Mouse (Mus musculus) stomach, embryonic 15.5 days (tissue): Measurements from ENCODE around the gene Prkag1. TPM values are rescaled to one million over a fixed set of nuclear protein-coding genes. Genes with fewer than 3 reads are reported as not detected.
A peak's percentile ranks its signal among the peaks of the same experiment; 100 is the strongest.

Source experiments
- ATAC-seq: fragments of 200-750 bp; cut with Nextera tagmentation; 2 replicates; pipeline ENCODE4 v1.8.0; 2017; ENCODE audit warnings: low read depth, moderate number of reproducible peaks, moderate TSS enrichment; ENCODE audit not compliant: insufficient read depth, low FRiP score
- H3K27ac ChIP-seq: fragments of 300-500 bp; sonication (generic); 2 replicates; pipeline ENCODE4 v1.5.1; 2015; ENCODE audit warnings: mild to moderate bottlenecking, inconsistent platforms
- H3K27me3 ChIP-seq: fragments of 300-500 bp; sonication (generic); replicated peaks from 2 replicates; pipeline ENCODE4 v1.6.1; 2015; ENCODE audit warnings: inconsistent platforms
- H3K36me3 ChIP-seq: fragments of 300-500 bp; sonication (generic); 2 replicates; pipeline ENCODE4 v1.6.1; 2015; ENCODE audit warnings: inconsistent platforms
- H3K4me1 ChIP-seq: fragments of 300-500 bp; sonication (generic); 2 replicates; pipeline ENCODE4 v1.6.1; 2015; ENCODE audit warnings: inconsistent platforms
- H3K4me2 ChIP-seq: fragments of 300-500 bp; sonication (generic); 2 replicates; pipeline ENCODE4 v1.6.1; 2015; ENCODE audit warnings: mild to moderate bottlenecking, inconsistent platforms
- H3K4me3 ChIP-seq: fragments of 300-500 bp; sonication (generic); replicated peaks from 2 replicates; pipeline ENCODE4 v1.5.1; 2015; ENCODE audit warnings: inconsistent platforms
- H3K9ac ChIP-seq: fragments of 300-500 bp; sonication (generic); 2 replicates; pipeline ENCODE4 v1.6.1; 2015; ENCODE audit warnings: inconsistent platforms
- H3K9me3 ChIP-seq: fragments of 300-500 bp; sonication (generic); 2 replicates; pipeline ENCODE4 v1.6.1; 2016; ENCODE audit warnings: inconsistent platforms
- WGBS: fragments of 180-500 bp; shearing (Covaris S2); methylation state at CpG from one replicate; pipeline ENCODE4 v1.1.7; 2015; 5-methylcytosine and 5-hydroxymethylcytosine counted together
- polyA plus RNA-seq: library from polyadenylated mRNA; unstranded; fragments of >200 nt; fragmentation: Nextera tagmentation; extraction: Ambion mirVana; gene quantifications from 2 replicates; pipeline ENCODE4 v1.2.1, GENCODE M21; 2015

Gene Prkag1
- 82.4 and 85.6 TPM in 2 replicates for polyA plus RNA-seq

GRCm38 (mm10) chr15:98830736-98831683 is at the start of gene Prkag1:
TSS of gene Prkag1 (minus strand) at chr15:98831521.
- Histone ChIP-seq H3K9ac (peak within 1 kb of the TSS; percentile 61), H3K27me3 (no peaks in the 10 kb centered on the region), H3K4me3 (peak within 1 kb of the TSS; percentile 72), H3K4me1 (peaks cover 14% of the 10 kb centered on the region), H3K36me3 (peaks cover 30% of the 10 kb centered on the region), H3K27ac (peak within 1 kb of the TSS; percentile 96), H3K4me2 (peak within 1 kb of the TSS; percentile 52), H3K9me3 (no peaks in the 10 kb centered on the region)
- peak; percentile 94 for ATAC-seq
- WGBS = under 1% methylated on average over 54 of the region's 66 CpGs

GRCm38 (mm10) chr15:98877331-98877730 is 46.0 kb upstream of the Prkag1 start:
- no peak for ATAC-seq
- Histone ChIP-seq H3K27me3 (no peaks in the 10 kb centered on the region), H3K4me1 (0 out of 2 replicates have a peak, but pooled peaks cover 10% of the 10 kb centered on the region), H3K9ac (no peak overlapping the region), H3K27ac (no peak overlapping the region), H3K9me3 (no peaks in the 10 kb centered on the region), H3K36me3 (0 out of 2 replicates have a peak, but pooled peaks cover 2% of the 10 kb centered on the region), H3K4me2 (no peak overlapping the region), H3K4me3 (no peak overlapping the region)
- WGBS = 9% methylated on average over 3 of the region's 3 CpGs

DNA sequence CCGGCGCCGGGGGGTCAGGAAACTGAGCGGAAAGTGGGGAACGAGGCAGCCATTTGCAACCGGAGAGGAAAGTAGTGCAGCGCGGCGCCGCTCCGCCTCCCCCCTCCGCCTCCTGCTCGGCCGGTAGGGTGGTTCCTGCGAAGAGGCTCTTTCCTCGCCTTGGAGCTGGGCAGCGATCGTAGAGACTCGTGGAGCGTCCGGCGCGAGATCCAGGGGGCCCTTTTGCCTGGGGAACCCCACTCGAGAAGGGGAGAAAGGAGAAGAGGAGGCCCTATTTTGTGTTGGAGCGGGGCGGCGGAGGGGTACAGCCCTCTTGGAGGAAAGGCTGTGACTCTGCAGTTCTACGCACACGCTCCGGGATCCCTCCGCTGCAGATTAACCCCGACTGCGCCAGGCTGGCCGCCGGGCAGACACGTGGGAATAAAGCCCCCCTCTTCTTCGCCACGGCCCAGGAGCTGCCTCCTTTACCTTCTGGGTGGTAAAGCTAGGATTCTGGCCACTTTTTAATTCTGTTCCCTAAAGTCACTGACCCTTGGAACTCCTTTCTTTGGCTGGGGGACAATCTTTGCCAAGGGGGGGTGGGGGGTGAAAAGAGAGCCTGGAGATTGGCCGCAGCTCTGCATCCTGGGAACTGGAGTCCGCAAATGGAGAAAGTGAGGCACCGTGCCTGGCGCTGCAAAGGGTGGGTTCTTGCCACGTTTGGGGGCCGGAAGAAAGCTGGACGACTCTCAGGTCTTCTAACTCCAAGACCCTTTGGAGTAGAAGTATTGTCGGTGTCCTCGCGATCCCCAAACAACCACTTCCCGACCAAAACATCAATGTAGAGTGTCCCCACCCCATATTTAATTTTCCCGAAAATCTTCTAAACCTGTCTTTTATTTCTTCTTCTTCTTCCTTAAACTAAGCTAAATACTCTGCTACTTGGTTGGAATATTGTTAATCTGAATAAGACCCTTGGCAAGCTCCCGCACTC is 40.9 kb upstream of the Prkag1 start:
- Histone ChIP-seq H3K27me3 (no peaks in the 10 kb centered on the region), H3K9ac (peak overlapping the region; percentile 98), H3K36me3 (no peaks in the 10 kb centered on the region), H3K9me3 (no peaks in the 10 kb centered on the region), H3K4me2 (peak overlapping the region; percentile 96), H3K4me1 (peaks cover 31% of the 10 kb centered on the region), H3K27ac (peak overlapping the region; percentile 99), H3K4me3 (peak overlapping the region; percentile 96)
- ATAC-seq = peak; percentile 77
- WGBS = under 1% methylated on average over 50 of the region's 51 CpGs

GRCm38 (mm10) chr15:98871070-98871915 is 40.0 kb upstream of the Prkag1 start, which contains the start of gene Kmt2d:
TSS of gene Kmt2d (minus strand) at chr15:98871204.
- under 1% methylated on average over 74 of the region's 94 CpGs for WGBS
- peak; percentile 52 for ATAC-seq
- Histone ChIP-seq H3K9me3 (no peaks in the 10 kb centered on the region), H3K4me3 (peak within 1 kb of the TSS; percentile 96), H3K4me2 (peak within 1 kb of the TSS; percentile 96), H3K36me3 (peaks cover 3% of the 10 kb centered on the region; the same call in 1 of the 2 replicates), H3K9ac (peak within 1 kb of the TSS; percentile 98), H3K4me1 (peaks cover 34% of the 10 kb centered on the region), H3K27me3 (no peaks in the 10 kb centered on the region), H3K27ac (peak within 1 kb of the TSS; percentile 99)

- Histone ChIP-seq H3K27me3 (no peaks in the 10 kb centered on the region), H3K27ac (peak overlapping the region; percentile 99), H3K4me2 (peak overlapping the region; percentile 96), H3K9me3 (no peaks in the 10 kb centered on the region), H3K36me3 (peaks cover 12% of the 10 kb centered on the region), H3K9ac (peak overlapping the region; percentile 98), H3K4me1 (peaks cover 34% of the 10 kb centered on the region), H3K4me3 (peak overlapping the region; percentile 96)
- ATAC-seq = no peak
- WGBS = under 1% methylated on average over 16 of the region's 16 CpGs
Observed at GRCm38 (mm10) chr15:98870179-98871069, 39.1 kb upstream of the Prkag1 start.

DNA sequence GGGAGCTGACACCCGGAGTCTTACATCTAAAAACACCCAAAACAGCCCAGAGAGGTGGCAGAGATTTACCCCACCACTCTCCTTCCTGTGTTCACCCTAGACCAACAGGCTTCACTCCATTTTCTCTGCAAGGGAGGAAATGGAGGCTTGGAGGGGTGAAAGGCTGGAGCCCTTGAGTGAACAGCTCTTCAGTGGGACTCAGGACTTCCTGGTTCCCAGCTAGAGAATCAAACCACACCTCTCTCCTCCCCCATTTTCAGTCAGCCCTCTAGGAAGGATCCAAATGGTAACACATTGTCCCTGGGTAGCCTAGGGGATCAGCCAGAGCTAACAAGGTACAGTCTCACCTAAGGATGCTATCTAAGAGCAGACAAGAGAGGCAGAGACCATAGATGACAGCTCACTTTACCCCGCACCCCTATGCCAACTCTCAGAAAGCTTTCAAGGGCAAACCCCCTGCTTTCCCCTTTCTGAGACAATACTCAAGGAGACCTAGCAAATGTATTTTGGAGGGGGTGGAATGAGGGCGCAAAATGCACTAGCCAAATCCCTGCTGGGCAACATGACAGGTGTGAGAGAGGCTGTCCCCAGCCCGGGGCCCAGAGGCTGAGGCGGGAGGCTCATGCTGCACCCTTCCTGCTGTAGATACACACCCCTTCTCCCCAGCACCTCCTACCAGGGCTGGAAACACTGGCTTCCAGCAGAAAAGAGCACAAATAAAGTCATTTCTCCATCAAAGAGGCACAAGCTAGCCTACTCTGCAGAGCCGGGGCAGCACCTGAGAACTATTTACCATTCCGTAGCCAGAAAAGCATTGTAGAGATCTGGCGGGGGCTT is 38.2 kb upstream of the Prkag1 start:
- ATAC-seq = no peak
- H3K27ac ChIP-seq = peak overlapping the region; percentile 44

DNA sequence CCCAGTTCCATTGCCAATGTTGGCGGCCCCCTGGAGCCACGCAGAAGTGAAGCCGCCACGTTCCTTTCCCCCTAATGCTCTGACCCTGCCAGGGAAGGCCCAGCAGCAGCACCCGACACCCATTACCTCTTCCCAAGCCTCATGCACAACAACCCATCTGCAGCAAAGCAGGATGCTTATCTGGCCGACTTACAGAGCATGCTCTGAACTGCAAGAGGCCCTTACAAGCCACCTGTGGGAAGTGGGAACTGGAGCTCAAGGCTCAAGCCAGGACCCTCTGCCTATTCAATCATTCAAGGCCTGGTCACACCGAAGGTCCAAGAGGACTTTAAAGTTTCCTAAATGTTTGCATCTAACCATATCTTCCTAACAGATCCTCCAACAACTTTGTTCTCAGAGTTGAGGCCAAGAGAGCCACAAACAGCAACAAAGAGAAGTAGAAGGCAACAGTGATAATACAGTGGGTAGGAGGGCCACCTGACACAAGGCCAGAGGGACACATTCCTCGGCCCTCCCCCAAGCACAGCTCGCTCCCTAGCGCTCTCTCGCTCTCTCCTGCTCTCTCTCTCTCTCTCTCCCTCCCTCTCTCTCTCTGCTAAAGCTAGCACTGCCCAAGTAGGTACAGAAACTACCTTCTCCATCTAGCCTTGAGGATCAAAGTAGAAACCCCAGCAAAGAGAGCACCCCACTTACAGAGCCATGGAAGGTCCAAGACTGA is 37.2 kb upstream of the Prkag1 start:
- Histone ChIP-seq H3K9ac (peak overlapping the region; percentile 98; the same call in 1 of the 2 replicates), H3K4me1 (peaks cover 34% of the 10 kb centered on the region), H3K4me2 (peak overlapping the region; percentile 96), H3K27ac (peak overlapping the region; percentile 19; the same call in 1 of the 2 replicates), H3K9me3 (no peaks in the 10 kb centered on the region), H3K36me3 (peaks cover 31% of the 10 kb centered on the region), H3K4me3 (peak overlapping the region; percentile 96), H3K27me3 (no peaks in the 10 kb centered on the region)
- WGBS = 29% methylated on average over 11 of the region's 11 CpGs
- ATAC-seq = no peak

More for the DNA sequence above, 38.2 kb upstream of the Prkag1 start:
- H3K9me3 ChIP-seq = no peaks in the 10 kb centered on the region
- peaks cover 21% of the 10 kb centered on the region for H3K36me3 ChIP-seq
- H3K4me2 ChIP-seq = peak overlapping the region; percentile 96
- H3K9ac ChIP-seq = peak overlapping the region; percentile 98
- H3K27me3 ChIP-seq = no peaks in the 10 kb centered on the region
- H3K4me3 ChIP-seq = peak overlapping the region; percentile 96
- 6% methylated on average over 8 of the region's 8 CpGs for WGBS
- H3K4me1 ChIP-seq = peaks cover 34% of the 10 kb centered on the region

DNA sequence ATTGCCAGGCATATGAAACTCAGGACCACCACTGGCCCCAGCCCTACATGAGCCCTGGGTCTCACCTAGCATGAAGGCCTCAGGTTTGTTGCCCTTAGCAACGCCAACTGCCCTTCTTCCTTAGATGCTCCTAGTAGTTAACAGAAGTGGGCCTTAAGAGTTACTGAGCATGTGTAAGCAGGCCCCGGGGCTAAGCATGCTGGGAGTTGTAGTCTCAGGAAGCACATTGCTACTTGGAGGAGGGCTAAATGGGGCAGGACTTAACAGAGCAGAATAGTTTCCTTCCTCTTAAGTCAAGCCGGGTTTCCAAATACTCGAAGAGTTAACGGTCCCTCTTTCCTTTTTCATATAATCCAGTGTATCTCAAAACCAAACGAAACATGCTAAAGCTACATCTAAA is 36.0 kb upstream of the Prkag1 start:
- peaks cover 42% of the 10 kb centered on the region for H3K36me3 ChIP-seq
- no peak overlapping the region; the same call in 1 of the 2 replicates for H3K4me3 ChIP-seq
- H3K9me3 ChIP-seq = no peaks in the 10 kb centered on the region
- H3K27ac ChIP-seq = no peak overlapping the region
- H3K9ac ChIP-seq = no peak overlapping the region
- 42% methylated on average over 6 of the region's 6 CpGs for WGBS
- peaks cover 31% of the 10 kb centered on the region for H3K4me1 ChIP-seq
- no peaks in the 10 kb centered on the region for H3K27me3 ChIP-seq
- H3K4me2 ChIP-seq = peak overlapping the region; percentile 96
- ATAC-seq = no peak

GRCm38 (mm10) chr15:98866501-98866900 is 35.2 kb upstream of the Prkag1 start:
- no peak for ATAC-seq
- Histone ChIP-seq H3K4me2 (no peak overlapping the region), H3K27ac (no peak overlapping the region), H3K4me1 (peaks cover 31% of the 10 kb centered on the region), H3K9ac (no peak overlapping the region), H3K9me3 (no peaks in the 10 kb centered on the region), H3K27me3 (no peaks in the 10 kb centered on the region), H3K36me3 (peaks cover 50% of the 10 kb centered on the region), H3K4me3 (no peak overlapping the region)
- 80% methylated on average over 5 of the region's 5 CpGs for WGBS
